Mouse (Mus musculus) heart, postnatal 0 days (tissue): ENCODE results near the gene Gm13694. TPM values are rescaled to one million over a fixed set of nuclear protein-coding genes. Genes with fewer than 3 reads are reported as not detected.
A peak's percentile ranks its signal among the peaks of the same experiment; 100 is the strongest.

ENCODE experiments used
- ATAC-seq: fragments of 200-750 bp; cut with Nextera tagmentation; 2 replicates; pipeline ENCODE4 v1.8.0; 2017; ENCODE audit warnings: low read depth, moderate number of reproducible peaks, moderate library complexity; ENCODE audit not compliant: insufficient read depth
- DNase-seq: peaks from one replicate; pipeline ENCODE4 v3.0.0-alpha.2; 2016; ENCODE audit warnings: low spot score
- H3K27ac ChIP-seq: fragments of 300-500 bp; sonication (generic); 2 replicates; pipeline ENCODE4 v1.5.1; 2014; ENCODE audit warnings: low read depth, mild to moderate bottlenecking
- H3K27me3 ChIP-seq: fragments of 300-500 bp; sonication (generic); 2 replicates; pipeline ENCODE4 v1.6.1; 2014; ENCODE audit warnings: low read length, mixed read lengths; ENCODE audit not compliant: control insufficient read depth, insufficient read depth
- H3K36me3 ChIP-seq: fragments of 300-500 bp; sonication (generic); replicated peaks from 2 replicates; pipeline ENCODE4 v1.6.1; 2014; ENCODE audit warnings: low read length, mixed read lengths; ENCODE audit not compliant: control insufficient read depth, insufficient read depth
- H3K4me1 ChIP-seq: fragments of 300-500 bp; sonication (generic); 2 replicates; pipeline ENCODE4 v1.6.1; 2014; ENCODE audit warnings: antibody characterized with exemption; ENCODE audit not compliant: control insufficient read depth, insufficient read depth
- H3K4me2 ChIP-seq: fragments of 300-500 bp; sonication (generic); 2 replicates; pipeline ENCODE4 v1.6.1; 2014; ENCODE audit warnings: low read depth, mild to moderate bottlenecking, low read length, moderate library complexity
- H3K4me3 ChIP-seq: fragments of 300-500 bp; sonication (generic); 2 replicates; pipeline ENCODE4 v1.5.1; 2014; ENCODE audit warnings: low read depth, low read length
- H3K9ac ChIP-seq: fragments of 300-500 bp; sonication (generic); replicated peaks from 2 replicates; pipeline ENCODE4 v1.6.1; 2014; ENCODE audit warnings: low read depth, low read length, mixed read lengths
- H3K9me3 ChIP-seq: fragments of 300-500 bp; sonication (generic); replicated peaks from 2 replicates; pipeline ENCODE4 v1.6.1; 2016; ENCODE audit warnings: low read length; ENCODE audit not compliant: control insufficient read depth
- CTCF ChIP-seq: IDR thresholded peaks from 2 replicates; pipeline ENCODE4 v1.5.1; 2016; ENCODE audit warnings: antibody characterized with exemption, control low read depth, low read depth
- EP300 ChIP-seq: IDR thresholded peaks from 2 replicates; pipeline ENCODE4 v1.6.1; 2016; ENCODE audit warnings: antibody characterized with exemption, low read depth
- WGBS: fragments of 180-500 bp; shearing (Covaris S2); extraction: QIAGEN DNeasy Blood & Tissue Kit; methylation state at CpG from one replicate; pipeline ENCODE4 v1.1.7; 2014; 5-methylcytosine and 5-hydroxymethylcytosine counted together
- polyA plus RNA-seq: library from polyadenylated mRNA; unstranded; fragments of >200 nt; fragmentation: Nextera tagmentation; extraction: Ambion mirVana; gene quantifications from 2 replicates; pipeline ENCODE4 v1.2.1, GENCODE M21; 2015
- total RNA-seq: library from RNA; depleted of rRNA; stranded (reverse); fragments of >200 nt; gene quantifications from 2 replicates; pipeline ENCODE4 v1.2.3, GENCODE M21; 2014; ENCODE audit warnings: low replicate concordance; rRNA removed

Gene Gm13694
- total and polyA plus RNA-seq, 2 experiments from 2014 or later = not detected

GRCm38 (mm10) chr2:84022905-84023304 is 44.2 kb downstream of the Gm13694 start:
- 0 out of 2 replicates have a peak, but pooled peaks have one; percentile 24 for ATAC-seq
- WGBS = 85% methylated on average over 2 of the region's 2 CpGs
- no peaks in the 10 kb centered on the region for H3K36me3 ChIP-seq

GRCm38 (mm10) chr2:84023319-84023718 is 44.6 kb downstream of the Gm13694 start:
- DNase-seq (no peak), ATAC-seq (peak; percentile 67)
- H3K27me3 ChIP-seq = no peaks in the 10 kb centered on the region
- no peak overlapping the region for H3K4me3 ChIP-seq
- WGBS = 61% methylated on average over 2 of the region's 2 CpGs
- H3K9me3 ChIP-seq = no peaks in the 10 kb centered on the region
- TF ChIP-seq EP300 (no peak), CTCF (no peak)
- H3K4me1 ChIP-seq = peaks cover 7% of the 10 kb centered on the region
- H3K27ac ChIP-seq = peak overlapping the region; percentile 57
- H3K4me2 ChIP-seq = no peak overlapping the region
- no peak overlapping the region for H3K9ac ChIP-seq
- H3K36me3 ChIP-seq = no peaks in the 10 kb centered on the region

More at GRCm38 (mm10) chr2:84022905-84023304, 44.2 kb downstream of the Gm13694 start:
- DNase-seq = no peak
- peaks cover 11% of the 10 kb centered on the region for H3K4me1 ChIP-seq
- peak overlapping the region; percentile 57 for H3K27ac ChIP-seq
- no peak for TF ChIP-seq EP300
- no peak for TF ChIP-seq CTCF
- H3K9me3 ChIP-seq = no peaks in the 10 kb centered on the region
- H3K4me2 ChIP-seq = no peak overlapping the region
- H3K9ac ChIP-seq = no peak overlapping the region
- no peaks in the 10 kb centered on the region for H3K27me3 ChIP-seq
- H3K4me3 ChIP-seq = no peak overlapping the region

GRCm38 (mm10) chr2:84025217-84025616 is 46.5 kb downstream of the Gm13694 start:
- no peak overlapping the region for H3K4me3 ChIP-seq
- 0 out of 2 replicates have a peak, but pooled peaks cover 3% of the 10 kb centered on the region for H3K4me1 ChIP-seq
- no peak overlapping the region for H3K9ac ChIP-seq
- no peak overlapping the region for H3K27ac ChIP-seq
- H3K4me2 ChIP-seq = no peak overlapping the region
- WGBS = 54% methylated on average over 4 of the region's 4 CpGs
- DNase-seq = no peak
- H3K27me3 ChIP-seq = no peaks in the 10 kb centered on the region
- TF ChIP-seq EP300 (no peak), CTCF (no peak)
- no peaks in the 10 kb centered on the region for H3K36me3 ChIP-seq
- H3K9me3 ChIP-seq = no peaks in the 10 kb centered on the region
- peak; percentile 39 for ATAC-seq

Other genes with a start within 250 kb of the Gm13694 start
- gene Fam171b, start 166.3 kb upstream of the Gm13694 start, total RNA-seq = 0.19 and 0.50 TPM in 2 replicates
- 0.55 and 0.67 TPM in 2 replicates for gene Fam171b, start 166.3 kb upstream of the Gm13694 start, polyA plus RNA-seq
- not detected in 2 replicates for gene Zswim2, start 37.7 kb upstream of the Gm13694 start, total RNA-seq
- not detected in 2 replicates for gene Zswim2, start 37.7 kb upstream of the Gm13694 start, polyA plus RNA-seq
- not detected in 2 replicates for gene Gm13698, start 23.2 kb upstream of the Gm13694 start, total RNA-seq
- gene Gm13698, start 23.2 kb upstream of the Gm13694 start, polyA plus RNA-seq = not detected in 2 replicates
- not detected in 2 replicates for gene Gm13693, start 17.4 kb upstream of the Gm13694 start, total RNA-seq
- gene Gm13693, start 17.4 kb upstream of the Gm13694 start, polyA plus RNA-seq = not detected in 2 replicates
- gene Gm13695, start 11.6 kb upstream of the Gm13694 start, total RNA-seq = not detected in 2 replicates
- not detected in 2 replicates for gene Gm13695, start 11.6 kb upstream of the Gm13694 start, polyA plus RNA-seq
- gene Gm13696, start 5.8 kb upstream of the Gm13694 start, total RNA-seq = not detected in 2 replicates
- gene Gm13696, start 5.8 kb upstream of the Gm13694 start, polyA plus RNA-seq = not detected in 2 replicates
- not detected in 2 replicates for gene Gm13697, start 5.8 kb downstream of the Gm13694 start, total RNA-seq
- not detected in 2 replicates for gene Gm13697, start 5.8 kb downstream of the Gm13694 start, polyA plus RNA-seq
- gene Gm13691, start 11.6 kb downstream of the Gm13694 start, total RNA-seq = not detected in 2 replicates
- gene Gm13691, start 11.6 kb downstream of the Gm13694 start, polyA plus RNA-seq = not detected in 2 replicates